Mouse (Mus musculus) cerebellum, adult 2 months (tissue): ENCODE data around the gene Adat3. TPM values are rescaled to one million over a fixed set of nuclear protein-coding genes. Genes with fewer than 3 reads are reported as not detected.
A peak's percentile ranks its signal among the peaks of the same experiment; 100 is the strongest.

Experiments used
- DNase-seq, 2 experiments: peaks; one replicate each; pipeline ENCODE4 v3.0.0; 2021
- H3K27ac ChIP-seq: fragments of 200-500 bp; 2 replicates; pipeline ENCODE4 v1.5.1; 2012; ENCODE audit warnings: low read length, control low read depth, inconsistent platforms; ENCODE audit not compliant: insufficient read depth
- H3K27me3 ChIP-seq: fragments of 200-500 bp; 2 replicates; pipeline ENCODE4 v1.6.1; 2012; ENCODE audit warnings: inconsistent platforms, mild to moderate bottlenecking, low read length, moderate library complexity; ENCODE audit not compliant: control insufficient read depth, insufficient read depth
- H3K4me1 ChIP-seq: fragments of 200-500 bp; 2 replicates; pipeline ENCODE4 v1.6.1; 2011; ENCODE audit warnings: low read length; ENCODE audit not compliant: control insufficient read depth, insufficient read depth
- H3K4me3 ChIP-seq: fragments of 200-500 bp; replicated peaks from 2 replicates; pipeline ENCODE3; 2011; ENCODE audit warnings: mild to moderate bottlenecking, low read depth, low read length, control low read depth; ENCODE audit not compliant: insufficient read depth
- CTCF ChIP-seq: fragments of 200-500 bp; IDR thresholded peaks from 2 replicates; pipeline ENCODE4 v1.5.1; 2011; ENCODE audit warnings: low read depth, mild to moderate bottlenecking, control low read depth, low read length, moderate library complexity, borderline replicate concordance; ENCODE audit not compliant: insufficient read depth
- POLR2A ChIP-seq: fragments of 200-500 bp; IDR thresholded peaks from 2 replicates; pipeline ENCODE4 v1.6.1; 2011; ENCODE audit warnings: low read length, control low read depth, borderline replicate concordance; ENCODE audit not compliant: insufficient read depth
- WGBS: fragments of 180-500 bp; shearing (Covaris S2); methylation state at CpG from one replicate; pipeline ENCODE4 v1.1.7; 2018; 5-methylcytosine and 5-hydroxymethylcytosine counted together
- polyA plus RNA-seq: library from polyadenylated mRNA; depleted of rRNA; stranded (reverse); fragments of >200 nt; gene quantifications from 2 replicates; pipeline ENCODE4 v1.2.3, GENCODE M21; 2012

Gene Adat3
- polyA plus RNA-seq, 1 experiment = 7.0 TPM

GRCm38 (mm10) chr10:80614351-80614750 is 11.7 kb downstream of the Adat3 start:
- TF ChIP-seq CTCF (no peak), POLR2A (no peak)

GRCm38 (mm10) chr10:80618181-80618580 is 15.5 kb downstream of the Adat3 start:
- no peaks in the 10 kb centered on the region for H3K4me1 ChIP-seq
- DNase-seq = no peak
- no peaks in the 10 kb centered on the region for H3K27me3 ChIP-seq
- WGBS = 35% methylated on average over 9 of the region's 9 CpGs
- TF ChIP-seq CTCF (no peak), POLR2A (no peak)
- no peak overlapping the region for H3K4me3 ChIP-seq
- H3K27ac ChIP-seq = no peak overlapping the region

More at GRCm38 (mm10) chr10:80614351-80614750, 11.7 kb downstream of the Adat3 start:
- 66% methylated on average over 6 of the region's 6 CpGs for WGBS
- DNase-seq = no peak
- H3K27ac ChIP-seq = no peak overlapping the region
- no peak overlapping the region for H3K4me3 ChIP-seq
- no peaks in the 10 kb centered on the region for H3K27me3 ChIP-seq
- peaks cover 21% of the 10 kb centered on the region for H3K4me1 ChIP-seq

GRCm38 (mm10) chr10:80619465-80620244 is 17.0 kb downstream of the Adat3 start:
- Histone ChIP-seq H3K27ac (no peak overlapping the region), H3K4me3 (no peak overlapping the region), H3K4me1 (0 out of 2 replicates have a peak, but pooled peaks cover 5% of the 10 kb centered on the region), H3K27me3 (no peaks in the 10 kb centered on the region)
- no peak for DNase-seq
- WGBS = 40% methylated on average over 8 of the region's 8 CpGs
- no peak for TF ChIP-seq POLR2A
- TF ChIP-seq CTCF = no peak

- DNase-seq = peak in 1 of 2 experiments; percentile 29
- Histone ChIP-seq H3K27me3 (no peaks in the 10 kb centered on the region), H3K4me3 (no peak overlapping the region), H3K27ac (no peak overlapping the region), H3K4me1 (peaks cover 12% of the 10 kb centered on the region)
- WGBS = 76% methylated on average over 9 of the region's 9 CpGs
- no peak for TF ChIP-seq CTCF
- no peak for TF ChIP-seq POLR2A
These were observed 17.7 kb downstream of the Adat3 start for GRCm38 (mm10) chr10:80620365-80620764.

- peak; percentile 51 to 52 for DNase-seq
- Histone ChIP-seq H3K27me3 (no peaks in the 10 kb centered on the region), H3K4me3 (peak overlapping the region; percentile 59), H3K27ac (peak overlapping the region; percentile 56; the same call in 1 of the 2 replicates), H3K4me1 (peaks cover 18% of the 10 kb centered on the region)
- 46% methylated on average over 16 of the region's 16 CpGs for WGBS
- TF ChIP-seq POLR2A (no peak), CTCF (no peak)
These were observed 18.4 kb downstream of the Adat3 start for GRCm38 (mm10) chr10:80620796-80621689.

GRCm38 (mm10) chr10:80621690-80621939 is 18.9 kb downstream of the Adat3 start:
- DNase-seq = no peak
- no peaks in the 10 kb centered on the region for H3K27me3 ChIP-seq
- peak overlapping the region; percentile 59 for H3K4me3 ChIP-seq
- H3K4me1 ChIP-seq = peaks cover 19% of the 10 kb centered on the region
- peak overlapping the region; percentile 56; the same call in 1 of the 2 replicates for H3K27ac ChIP-seq
- WGBS = under 1% methylated on average over 9 of the region's 9 CpGs
- TF ChIP-seq POLR2A = no peak
- TF ChIP-seq CTCF = no peak

GRCm38 (mm10) chr10:80621940-80622660 is 19.4 kb downstream of the Adat3 start:
- Histone ChIP-seq H3K27me3 (no peaks in the 10 kb centered on the region), H3K4me3 (peak overlapping the region; percentile 59), H3K27ac (peak overlapping the region; percentile 56), H3K4me1 (peaks cover 19% of the 10 kb centered on the region)
- TF ChIP-seq CTCF = no peak
- peak; percentile 83 for TF ChIP-seq POLR2A
- peak; percentile 99 for DNase-seq
- under 1% methylated on average over 64 of the region's 64 CpGs for WGBS
